Mouse (Mus musculus) MEL (cell line): ENCODE results near the gene Macrod2. TPM values are rescaled to one million over a fixed set of nuclear protein-coding genes. Genes with fewer than 3 reads are reported as not detected.

Experiments
- DNase-seq: peaks from one replicate; pipeline ENCODE4 v3.0.0; 2011; ENCODE audit warnings: low read depth, low spot score
- H3K27ac ChIP-seq: 2 replicates; pipeline ENCODE4 v1.5.1; 2012; ENCODE audit warnings: low read depth, mild to moderate bottlenecking, control low read depth, low read length, moderate library complexity; ENCODE audit not compliant: control insufficient read depth
- H3K27me3 ChIP-seq, 2 experiments: fragments of 150-350 bp in 1 of 2; sonication (generic) in 1 of 2; 2 replicates each; pipeline ENCODE4 v1.6.1; 2012; ENCODE audit warnings: low read length in 2 of 2, mild to moderate bottlenecking in 2 of 2, improper control_type of control experiment in 1 of 2, moderate library complexity in 1 of 2; ENCODE audit not compliant: insufficient read depth in 2 of 2, control insufficient read depth in 1 of 2
- H3K36me3 ChIP-seq, 2 experiments: 2 replicates each; pipeline ENCODE4 v1.6.1; 2012 to 2014; ENCODE audit warnings: low read length in 2 of 2, improper control_type of control experiment in 1 of 2, inconsistent platforms in 1 of 2, mild to moderate bottlenecking in 1 of 2; ENCODE audit not compliant: insufficient read depth in 2 of 2, control insufficient read depth in 1 of 2
- H3K4me1 ChIP-seq, 2 experiments: fragments of 150-350 bp in 1 of 2; sonication (generic) in 1 of 2; 2 replicates each; pipeline ENCODE4 v1.6.1; 2012; ENCODE audit warnings: low read length in 2 of 2, improper control_type of control experiment in 1 of 2, mild to moderate bottlenecking in 1 of 2; ENCODE audit not compliant: insufficient read depth in 2 of 2, control insufficient read depth in 1 of 2
- H3K4me3 ChIP-seq, 2 experiments: fragments of 150-350 bp in 1 of 2; sonication (generic) in 1 of 2; 2 replicates each; pipeline ENCODE4 v1.5.1; 2012; ENCODE audit warnings: low read depth in 2 of 2, low read length in 2 of 2, mild to moderate bottlenecking in 2 of 2, moderate library complexity in 2 of 2, control low read depth in 1 of 2, improper control_type of control experiment in 1 of 2; ENCODE audit not compliant: control insufficient read depth in 1 of 2, insufficient read depth in 1 of 2
- H3K79me2 ChIP-seq: 2 replicates; pipeline ENCODE4 v1.6.1; 2012; ENCODE audit warnings: mild to moderate bottlenecking, low read length, moderate library complexity; ENCODE audit not compliant: control insufficient read depth, poor library complexity, insufficient read depth
- H3K9ac ChIP-seq: 2 replicates; pipeline ENCODE4 v1.6.1; 2012; ENCODE audit warnings: low read depth, mild to moderate bottlenecking, control low read depth, low read length, moderate library complexity; ENCODE audit not compliant: control insufficient read depth, poor library complexity, severe bottlenecking
- H3K9me3 ChIP-seq: fragments of 150-350 bp; sonication (generic); replicated peaks from 2 replicates; pipeline ENCODE4 v1.6.1; 2012; ENCODE audit warnings: mild to moderate bottlenecking, low read length, improper control_type of control experiment, moderate library complexity; ENCODE audit not compliant: insufficient read depth
- BHLHE40 ChIP-seq: IDR thresholded peaks from 2 replicates; pipeline ENCODE4 v1.6.1; 2012; ENCODE audit warnings: low read depth, mild to moderate bottlenecking, inconsistent platforms, low read length, improper control_type of control experiment, borderline replicate concordance
- CTCF ChIP-seq, 3 experiments: IDR thresholded peaks in 2 of 3; conservative IDR thresholded peaks in 1 of 3; 2 replicates each; pipeline ENCODE4 v1.5.1; 2011 to 2012; ENCODE audit warnings: low read length in 3 of 3, low read depth in 2 of 3, mild to moderate bottlenecking in 2 of 3, improper control_type of control experiment in 1 of 3, inconsistent platforms in 1 of 3, mixed read lengths in 1 of 3, moderate library complexity in 1 of 3; ENCODE audit not compliant: control insufficient read depth in 1 of 3, insufficient read depth in 1 of 3, poor library complexity in 1 of 3, severe bottlenecking in 1 of 3
- GABPA ChIP-seq: IDR thresholded peaks from 2 replicates; pipeline ENCODE4 v1.6.1; 2012; ENCODE audit warnings: low read depth, mild to moderate bottlenecking, inconsistent platforms, low read length, improper control_type of control experiment, moderate library complexity
- GATA1 ChIP-seq: IDR thresholded peaks from 2 replicates; pipeline ENCODE4 v1.6.1; 2011; ENCODE audit warnings: low read depth, low read length, improper control_type of control experiment
- HCFC1 ChIP-seq: IDR thresholded peaks from 2 replicates; pipeline ENCODE4 v1.6.1; 2012; ENCODE audit warnings: low read depth, mild to moderate bottlenecking, inconsistent platforms, low read length, improper control_type of control experiment, moderate library complexity
- JUND ChIP-seq: IDR thresholded peaks from 2 replicates; pipeline ENCODE4 v1.6.1; 2011; ENCODE audit warnings: low read depth, mild to moderate bottlenecking, improper control_type of control experiment, low read length
- KAT2A ChIP-seq: conservative IDR thresholded peaks from 2 replicates; pipeline ENCODE4 v1.6.1; 2012; ENCODE audit warnings: low read depth, low read length, improper control_type of control experiment, inconsistent platforms
- MAFK ChIP-seq: IDR thresholded peaks from 2 replicates; pipeline ENCODE4 v1.6.1; 2011; ENCODE audit warnings: low read depth, mild to moderate bottlenecking, low read length, improper control_type of control experiment, borderline replicate concordance
- MAZ ChIP-seq: IDR thresholded peaks from 2 replicates; pipeline ENCODE4 v1.6.1; 2012; ENCODE audit warnings: low read depth, mild to moderate bottlenecking, inconsistent platforms, low read length, improper control_type of control experiment
- MEF2A ChIP-seq: IDR thresholded peaks from 2 replicates; pipeline ENCODE4 v1.6.1; 2014; ENCODE audit warnings: low read depth, mild to moderate bottlenecking, inconsistent platforms, low read length, improper control_type of control experiment; ENCODE audit not compliant: poor library complexity, insufficient replicate concordance, severe bottlenecking; ENCODE audit errors: extremely low read depth
- MXI1 ChIP-seq: IDR thresholded peaks from 2 replicates; pipeline ENCODE4 v1.6.1; 2011; ENCODE audit warnings: mild to moderate bottlenecking, low read depth, low read length, improper control_type of control experiment
- MYB ChIP-seq: IDR thresholded peaks from 2 replicates; pipeline ENCODE4 v1.6.1; 2011; ENCODE audit warnings: mild to moderate bottlenecking, low read depth, low read length, improper control_type of control experiment
- MYC ChIP-seq: IDR thresholded peaks from 2 replicates; pipeline ENCODE4 v1.6.1; 2011; ENCODE audit warnings: low read depth, mild to moderate bottlenecking, low read length, improper control_type of control experiment, moderate library complexity
- NELFE ChIP-seq: IDR thresholded peaks from 2 replicates; pipeline ENCODE4 v1.6.1; 2011; ENCODE audit warnings: low read depth, low read length, improper control_type of control experiment
- RCOR1 ChIP-seq: IDR thresholded peaks from 2 replicates; pipeline ENCODE4 v1.6.1; 2012; ENCODE audit warnings: low read depth, mild to moderate bottlenecking, inconsistent platforms, low read length, improper control_type of control experiment
- SIN3A ChIP-seq: IDR thresholded peaks from 2 replicates; pipeline ENCODE4 v1.6.1; 2012; ENCODE audit warnings: low read length, improper control_type of control experiment, inconsistent platforms
- TAL1 ChIP-seq: IDR thresholded peaks from 2 replicates; pipeline ENCODE4 v1.6.1; 2012; ENCODE audit warnings: mild to moderate bottlenecking, inconsistent platforms, low read length, moderate library complexity, mixed read lengths
- USF1 ChIP-seq: IDR thresholded peaks from 2 replicates; pipeline ENCODE4 v1.6.1; 2014; ENCODE audit warnings: low read depth, mild to moderate bottlenecking, inconsistent platforms, low read length, improper control_type of control experiment, moderate library complexity
- ZC3H11A ChIP-seq: IDR thresholded peaks from 2 replicates; pipeline ENCODE4 v1.6.1; 2012; ENCODE audit warnings: low read depth, mild to moderate bottlenecking, inconsistent platforms, low read length, improper control_type of control experiment
- ZMIZ1 ChIP-seq: IDR thresholded peaks from 2 replicates; pipeline ENCODE4 v1.6.1; 2012; ENCODE audit warnings: low read depth, mild to moderate bottlenecking, inconsistent platforms, low read length, improper control_type of control experiment, moderate library complexity
- ZNF384 ChIP-seq: IDR thresholded peaks from 2 replicates; pipeline ENCODE4 v1.6.1; 2012; ENCODE audit warnings: low read depth, mild to moderate bottlenecking, inconsistent platforms, low read length, improper control_type of control experiment
- polyA plus RNA-seq, 2 experiments: library from polyadenylated mRNA; stranded (reverse) in 1 of 2; unstranded in 1 of 2; fragments of >175 nt in 1 of 2; fragments of >200 nt in 1 of 2; gene quantifications; 2 replicates each; pipeline versions ENCODE4 v1.2.1 to v1.2.4; 2012; ENCODE audit warnings: low replicate concordance in 2 of 2, low read depth in 1 of 2; ENCODE audit not compliant: insufficient read length in 2 of 2, insufficient read depth in 1 of 2, missing spikeins in 1 of 2
- total RNA-seq: library from RNA; depleted of rRNA; stranded (reverse); fragments of 300-350 nt; gene quantifications from 2 replicates; pipeline ENCODE4 v1.2.3, GENCODE M21; 2012

Gene Macrod2
- total and polyA plus RNA-seq, 3 experiments = not detected

DNA sequence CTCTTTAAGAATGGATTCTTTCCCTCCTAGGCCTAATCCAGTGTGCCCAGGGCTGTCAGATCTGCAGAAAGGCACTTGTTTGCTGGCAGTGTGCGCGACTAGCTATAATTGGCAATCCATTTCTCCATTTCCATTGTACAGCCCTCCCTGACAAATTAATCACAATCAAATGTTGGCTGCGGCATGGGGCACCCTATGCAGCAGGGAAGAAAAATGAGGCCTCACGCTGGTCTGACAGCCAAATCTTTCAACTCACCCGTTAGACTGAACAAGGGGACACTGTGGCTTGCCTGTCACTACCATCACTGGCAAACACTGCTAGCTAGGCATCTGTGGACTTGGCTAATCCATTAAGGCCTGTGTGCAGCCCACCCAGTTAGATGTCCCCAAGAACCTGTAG lies 1345.2 kb downstream of the Macrod2 start:
- no peak overlapping the region for H3K9ac ChIP-seq
- TF ChIP-seq ZC3H11A = no peak
- TF ChIP-seq NELFE = no peak
- TF ChIP-seq CTCF (IDR thresholded peaks at IDR 0.05 in 2 of 3, conservative IDR thresholded peaks at IDR 0.05 in 1 of 3; ENCODE audit: control insufficient read depth in 1 of 3, insufficient read depth in 1 of 3, low read depth in 2 of 3, low read length in 3 of 3, poor library complexity in 1 of 3, severe bottlenecking in 1 of 3) = no peak
- no peak for TF ChIP-seq MAFK
- TF ChIP-seq GABPA = no peak
- TF ChIP-seq, all 39 proteins: peak for 0
- Histone ChIP-seq H3K4me1 (no peaks in the 10 kb centered on the region), H3K27ac (no peak overlapping the region), H3K4me3 (no peak overlapping the region), H3K79me2 (no peaks in the 10 kb centered on the region), H3K9me3 (no peaks in the 10 kb centered on the region), H3K36me3 (no peaks in the 10 kb centered on the region), H3K27me3 (no peaks in the 10 kb centered on the region)
- DNase-seq = no peak

DNA sequence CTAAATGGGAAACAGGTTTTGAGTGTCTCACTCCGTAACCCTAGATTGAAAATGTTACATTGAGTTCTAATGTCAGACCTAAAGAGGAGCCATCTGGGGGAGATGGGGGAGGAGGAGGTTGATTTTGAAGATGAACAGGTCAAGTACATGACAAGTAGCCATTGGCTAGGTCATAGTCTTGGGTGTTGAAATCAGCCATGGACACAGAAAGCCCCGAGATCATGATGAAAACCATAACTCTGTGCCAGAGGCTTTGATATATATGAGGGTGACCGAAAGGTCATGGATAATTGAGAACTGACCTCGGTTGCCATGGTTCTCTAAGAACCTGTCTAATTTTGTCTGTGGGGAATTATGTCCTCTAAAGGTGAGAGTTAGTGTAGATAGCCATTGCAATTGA lies 1405.1 kb downstream of the Macrod2 start:
- Histone ChIP-seq H3K27me3 (no peaks in the 10 kb centered on the region), H3K27ac (no peak overlapping the region), H3K4me1 (no peaks in the 10 kb centered on the region), H3K9ac (no peak overlapping the region), H3K79me2 (no peaks in the 10 kb centered on the region), H3K4me3 (no peak overlapping the region), H3K36me3 (no peaks in the 10 kb centered on the region), H3K9me3 (no peaks in the 10 kb centered on the region)
- no peak for DNase-seq
- no peak for TF ChIP-seq ZMIZ1
- no peak for TF ChIP-seq MYC
- TF ChIP-seq MAFK = no peak
- no peak for TF ChIP-seq KAT2A
- no peak for TF ChIP-seq MEF2A
- TF ChIP-seq MAZ = no peak
- TF ChIP-seq GATA1 = no peak
- no peak for TF ChIP-seq CTCF (IDR thresholded peaks at IDR 0.05 in 2 of 3, conservative IDR thresholded peaks at IDR 0.05 in 1 of 3; ENCODE audit: control insufficient read depth in 1 of 3, insufficient read depth in 1 of 3, low read depth in 2 of 3, low read length in 3 of 3, poor library complexity in 1 of 3, severe bottlenecking in 1 of 3)
- TF ChIP-seq TAL1 = no peak
- no peak for TF ChIP-seq SIN3A
- TF ChIP-seq HCFC1 = no peak
- no peak for TF ChIP-seq MYB
- no peak for TF ChIP-seq USF1
- TF ChIP-seq MXI1 = no peak
- TF ChIP-seq JUND = no peak
- TF ChIP-seq BHLHE40 = no peak
- no peak for TF ChIP-seq GABPA
- no peak for TF ChIP-seq ZNF384
- TF ChIP-seq RCOR1 = no peak
